Mouse (Mus musculus): ENCODE measurements around the gene 4930572O03Rik. TPM values are rescaled to one million over a fixed set of nuclear protein-coding genes. Genes with fewer than 3 reads are reported as not detected.
"Not testable (repeated sequence)": the region's sequence is repeated elsewhere in the genome, so short reads cannot be mapped to it uniquely, and the experiment has no call there.

The 4930572O03Rik gene
- polyA plus RNA-seq, 1 experiment from 2014 or later, result not detected

GRCm38 (mm10) chr5:15606677-15607076 lies 50.2 kb downstream of the 4930572O03Rik start:
- not testable (repeated sequence) for H3K4me3 ChIP-seq (replicated peaks); H3K36me3 ChIP-seq; H3K4me1 ChIP-seq; H3K27ac ChIP-seq (replicated peaks); H3K9ac ChIP-seq (replicated peaks); H3K4me2 ChIP-seq; H3K27me3 ChIP-seq (replicated peaks)
- peak; percentile 28; the same call in 1 of the 2 replicates for ATAC-seq (ENCODE audit: low FRiP score)
- 65% methylated on average over 6 of the region's 6 CpGs for WGBS
- H3K9me3 ChIP-seq (replicated peaks), result peaks cover 21% of the 10 kb centered on the region

- not testable (repeated sequence) for H3K27ac ChIP-seq (replicated peaks); H3K36me3 ChIP-seq; H3K4me3 ChIP-seq (replicated peaks); H3K4me2 ChIP-seq; H3K9ac ChIP-seq (replicated peaks); H3K27me3 ChIP-seq (replicated peaks); H3K4me1 ChIP-seq; ATAC-seq (ENCODE audit: low FRiP score)
- 74% methylated on average over 8 of the region's 8 CpGs for WGBS
- peaks cover 36% of the 10 kb centered on the region for H3K9me3 ChIP-seq (replicated peaks)
Observed at GRCm38 (mm10) chr5:15603585-15603984, 53.3 kb downstream of the 4930572O03Rik start.

GRCm38 (mm10) chr5:15603008-15603407 lies 53.9 kb downstream of the 4930572O03Rik start:
- H3K27ac ChIP-seq (replicated peaks); H3K4me3 ChIP-seq (replicated peaks); ATAC-seq (ENCODE audit: low FRiP score); H3K9ac ChIP-seq (replicated peaks); H3K4me1 ChIP-seq; H3K27me3 ChIP-seq (replicated peaks); H3K4me2 ChIP-seq; H3K36me3 ChIP-seq: not testable (repeated sequence)
- WGBS, result 76% methylated on average over 2 of the region's 2 CpGs
- peaks cover 35% of the 10 kb centered on the region for H3K9me3 ChIP-seq (replicated peaks)

- not testable (repeated sequence) for H3K27ac ChIP-seq (replicated peaks); ATAC-seq (ENCODE audit: low FRiP score); H3K9ac ChIP-seq (replicated peaks); H3K4me2 ChIP-seq; H3K4me1 ChIP-seq; H3K4me3 ChIP-seq (replicated peaks); H3K27me3 ChIP-seq (replicated peaks); H3K36me3 ChIP-seq
- H3K9me3 ChIP-seq (replicated peaks), result peaks cover 34% of the 10 kb centered on the region
- 58% methylated on average over 3 of the region's 3 CpGs for WGBS
Observed at GRCm38 (mm10) chr5:15602424-15602947, 54.4 kb downstream of the 4930572O03Rik start.

Other genes starting within 250 kb of the 4930572O03Rik start
- gene Gm21149, start 180.5 kb downstream of the 4930572O03Rik start, polyA plus RNA-seq (2015; fragmentation: Nextera tagmentation; extraction: Ambion mirVana), result not detected in 2 replicates
- not detected in 2 replicates for gene Gm21190, start 127.8 kb downstream of the 4930572O03Rik start, polyA plus RNA-seq (2015; fragmentation: Nextera tagmentation; extraction: Ambion mirVana)
- gene Gm21083, start 79.7 kb downstream of the 4930572O03Rik start, polyA plus RNA-seq (2015; fragmentation: Nextera tagmentation; extraction: Ambion mirVana), result not detected in 2 replicates
- gene Speer4d, start 38.0 kb downstream of the 4930572O03Rik start, polyA plus RNA-seq (2015; fragmentation: Nextera tagmentation; extraction: Ambion mirVana), result not detected in 2 replicates
- not detected in 2 replicates for gene Speer4c, start 57.2 kb upstream of the 4930572O03Rik start, polyA plus RNA-seq (2015; fragmentation: Nextera tagmentation; extraction: Ambion mirVana)

Data from neural tube, embryonic 15.5 days (tissue).